Mouse (Mus musculus) forebrain, embryonic 16.5 days (tissue): ENCODE measurements around the gene Irf2. TPM values are rescaled to one million over a fixed set of nuclear protein-coding genes. Genes with fewer than 3 reads are reported as not detected.

ENCODE experiments used
- ATAC-seq: fragments of 200-750 bp; cut with Nextera tagmentation; 2 replicates; pipeline ENCODE4 v1.8.0; 2017; ENCODE audit warnings: mild to moderate bottlenecking, moderate library complexity
- H3K27ac ChIP-seq: fragments of 300-500 bp; sonication (generic); 2 replicates; pipeline ENCODE4 v1.5.1; 2014; ENCODE audit warnings: low read length, control low read depth
- H3K27me3 ChIP-seq: fragments of 300-500 bp; sonication (generic); replicated peaks from 2 replicates; pipeline ENCODE4 v1.6.1; 2014; ENCODE audit warnings: low read length; ENCODE audit not compliant: control insufficient read depth, insufficient read depth
- H3K36me3 ChIP-seq: fragments of 300-500 bp; sonication (generic); 2 replicates; pipeline ENCODE4 v1.6.1; 2014; ENCODE audit not compliant: control insufficient read depth, insufficient read depth
- H3K4me1 ChIP-seq: fragments of 300-500 bp; sonication (generic); replicated peaks from 2 replicates; pipeline ENCODE4 v1.6.1; 2014; ENCODE audit warnings: low read length; ENCODE audit not compliant: control insufficient read depth, insufficient read depth
- H3K4me2 ChIP-seq: fragments of 300-500 bp; sonication (generic); 2 replicates; pipeline ENCODE4 v1.6.1; 2014; ENCODE audit warnings: mild to moderate bottlenecking, low read length, control low read depth
- H3K4me3 ChIP-seq: fragments of 300-500 bp; sonication (generic); replicated peaks from 2 replicates; pipeline ENCODE4 v1.5.1; 2014; ENCODE audit warnings: mild to moderate bottlenecking, low read length, control low read depth
- H3K9ac ChIP-seq: fragments of 300-500 bp; sonication (generic); replicated peaks from 2 replicates; pipeline ENCODE4 v1.6.1; 2014; ENCODE audit warnings: low read depth, low read length, control low read depth
- H3K9me3 ChIP-seq: fragments of 300-500 bp; sonication (generic); 2 replicates; pipeline ENCODE4 v1.6.1; 2016; ENCODE audit warnings: low read length; ENCODE audit not compliant: control insufficient read depth
- WGBS: fragments of 180-500 bp; shearing (Covaris S2); extraction: QIAGEN DNeasy Blood & Tissue Kit; methylation state at CpG from one replicate; pipeline ENCODE4 v1.1.7; 2014; 5-methylcytosine and 5-hydroxymethylcytosine counted together
- polyA plus RNA-seq: library from polyadenylated mRNA; unstranded; fragments of >200 nt; fragmentation: Nextera tagmentation; extraction: Ambion mirVana; gene quantifications from 2 replicates; pipeline ENCODE4 v1.2.1, GENCODE M21; 2015

The Irf2 gene
- 11.2 TPM in 2 replicates for polyA plus RNA-seq

GRCm38 (mm10) chr8:46739003-46739949 is at the start of gene Irf2:
Irf2 (plus strand) TSS chr8:46739732.
- no peaks in the 10 kb centered on the region for H3K36me3 ChIP-seq
- H3K4me1 ChIP-seq, result peaks cover 8% of the 10 kb centered on the region
- H3K4me2 ChIP-seq, result peak within 1 kb of the TSS; percentile 54
- no peaks in the 10 kb centered on the region for H3K27me3 ChIP-seq
- peak; percentile 68 for ATAC-seq
- H3K9ac ChIP-seq, result peak within 1 kb of the TSS; percentile 95
- H3K27ac ChIP-seq, result peak within 1 kb of the TSS; percentile 79
- H3K4me3 ChIP-seq, result peak within 1 kb of the TSS; percentile 79
- WGBS, result under 1% methylated on average over 43 of the region's 51 CpGs
- H3K9me3 ChIP-seq, result no peaks in the 10 kb centered on the region

DNA sequence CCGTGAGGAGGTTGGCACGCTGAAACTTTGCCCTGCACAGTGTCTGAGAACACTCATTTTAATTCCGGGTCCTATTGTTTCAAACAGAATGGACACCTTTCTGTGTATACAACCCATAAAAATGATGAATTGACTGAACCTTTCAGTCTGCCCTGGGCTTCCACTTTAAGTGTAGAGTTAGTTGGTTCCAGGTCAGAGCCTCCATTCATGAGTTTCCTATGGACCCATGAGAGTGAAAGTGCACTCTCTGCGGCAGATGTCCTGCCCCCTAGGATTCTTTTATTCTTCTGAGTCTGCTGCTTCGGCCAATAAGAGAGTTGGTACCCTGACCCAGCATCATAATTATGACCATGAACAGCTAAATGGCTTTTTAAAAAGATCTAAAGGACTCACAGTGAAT is 49.4 kb upstream of the Irf2 start:
- no peak overlapping the region for H3K4me3 ChIP-seq
- no peak overlapping the region for H3K27ac ChIP-seq
- H3K4me2 ChIP-seq, result no peak overlapping the region
- no peaks in the 10 kb centered on the region for H3K36me3 ChIP-seq
- whole genome bisulfite sequencing, result 16% methylated on average over 5 of the region's 5 CpGs
- ATAC-seq, result no peak
- H3K27me3 ChIP-seq, result no peaks in the 10 kb centered on the region
- no peaks in the 10 kb centered on the region for H3K9me3 ChIP-seq
- 0 out of 2 replicates have a peak, but pooled peaks cover 2% of the 10 kb centered on the region for H3K4me1 ChIP-seq
- H3K9ac ChIP-seq, result no peak overlapping the region

- ATAC-seq, result no peak
- WGBS, result 78% methylated on average over 5 of the region's 5 CpGs
- H3K4me2 ChIP-seq, result no peak overlapping the region
- H3K36me3 ChIP-seq, result no peaks in the 10 kb centered on the region
- H3K4me3 ChIP-seq, result no peak overlapping the region
- 0 out of 2 replicates have a peak, but pooled peaks cover 2% of the 10 kb centered on the region for H3K4me1 ChIP-seq
- H3K27me3 ChIP-seq, result no peaks in the 10 kb centered on the region
- H3K9me3 ChIP-seq, result no peaks in the 10 kb centered on the region
- H3K9ac ChIP-seq, result no peak overlapping the region
- no peak overlapping the region for H3K27ac ChIP-seq
These were observed 49.0 kb upstream of the Irf2 start for GRCm38 (mm10) chr8:46690581-46690980.

DNA sequence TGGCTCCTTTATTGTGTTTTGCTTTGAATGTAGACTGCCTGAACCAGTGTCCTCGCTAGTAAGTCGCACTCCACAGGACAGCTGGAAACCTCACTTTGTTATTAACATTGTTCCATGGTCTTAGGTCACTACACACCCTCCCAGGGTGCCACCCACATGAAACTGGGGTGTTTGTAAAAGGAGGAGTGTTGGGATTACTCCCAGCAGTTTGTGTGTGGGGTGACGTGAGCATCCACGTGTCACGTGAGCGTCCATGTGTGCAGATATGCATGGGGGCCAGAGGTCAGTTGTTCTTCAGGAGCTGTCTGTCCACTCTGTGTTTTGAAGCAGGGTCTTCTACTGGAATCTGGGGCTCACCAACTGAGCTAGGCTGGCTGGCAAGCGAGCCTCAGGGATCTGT is 48.2 kb upstream of the Irf2 start:
- H3K36me3 ChIP-seq, result no peaks in the 10 kb centered on the region
- no peak for ATAC-seq
- H3K9ac ChIP-seq, result no peak overlapping the region
- no peak overlapping the region for H3K4me2 ChIP-seq
- H3K27ac ChIP-seq, result no peak overlapping the region
- H3K9me3 ChIP-seq, result no peaks in the 10 kb centered on the region
- WGBS, result 74% methylated on average over 7 of the region's 7 CpGs
- no peak overlapping the region for H3K4me3 ChIP-seq
- H3K27me3 ChIP-seq, result no peaks in the 10 kb centered on the region
- H3K4me1 ChIP-seq, result peaks cover 2% of the 10 kb centered on the region

- Histone ChIP-seq H3K4me1 (peaks cover 5% of the 10 kb centered on the region), H3K27me3 (no peaks in the 10 kb centered on the region), H3K9ac (no peak overlapping the region), H3K36me3 (no peaks in the 10 kb centered on the region), H3K27ac (no peak overlapping the region), H3K9me3 (no peaks in the 10 kb centered on the region), H3K4me2 (peak overlapping the region; percentile 34), H3K4me3 (no peak overlapping the region)
- ATAC-seq, result no peak
- 29% methylated on average over 15 of the region's 15 CpGs for WGBS
These were observed 43.1 kb upstream of the Irf2 start for GRCm38 (mm10) chr8:46696256-46697041.

DNA sequence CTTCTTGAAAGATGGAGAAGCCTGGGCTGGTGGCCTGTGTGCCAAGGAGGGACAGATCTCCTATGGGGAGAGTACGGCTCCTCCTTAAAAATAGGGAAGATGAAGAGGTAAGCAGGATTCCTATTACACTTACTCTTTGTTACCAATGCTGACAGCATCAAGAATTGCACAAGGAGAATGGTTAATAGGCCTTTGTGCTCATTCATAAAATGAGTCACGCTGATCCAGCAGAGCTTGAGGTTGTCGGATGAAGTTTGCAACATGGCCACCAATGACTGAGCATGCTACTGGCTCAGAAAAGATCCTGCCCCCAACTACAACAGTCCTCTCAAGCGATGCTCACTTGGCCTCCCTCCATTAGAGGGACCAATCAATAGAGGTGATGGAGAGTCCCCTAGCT is 42.0 kb upstream of the Irf2 start:
- H3K27me3 ChIP-seq, result no peaks in the 10 kb centered on the region
- H3K36me3 ChIP-seq, result no peaks in the 10 kb centered on the region
- WGBS, result 61% methylated on average over 4 of the region's 4 CpGs
- no peak overlapping the region for H3K4me3 ChIP-seq
- H3K4me1 ChIP-seq, result peaks cover 5% of the 10 kb centered on the region
- no peak overlapping the region for H3K9ac ChIP-seq
- H3K4me2 ChIP-seq, result no peak overlapping the region
- ATAC-seq, result no peak
- no peak overlapping the region for H3K27ac ChIP-seq
- no peaks in the 10 kb centered on the region for H3K9me3 ChIP-seq

DNA sequence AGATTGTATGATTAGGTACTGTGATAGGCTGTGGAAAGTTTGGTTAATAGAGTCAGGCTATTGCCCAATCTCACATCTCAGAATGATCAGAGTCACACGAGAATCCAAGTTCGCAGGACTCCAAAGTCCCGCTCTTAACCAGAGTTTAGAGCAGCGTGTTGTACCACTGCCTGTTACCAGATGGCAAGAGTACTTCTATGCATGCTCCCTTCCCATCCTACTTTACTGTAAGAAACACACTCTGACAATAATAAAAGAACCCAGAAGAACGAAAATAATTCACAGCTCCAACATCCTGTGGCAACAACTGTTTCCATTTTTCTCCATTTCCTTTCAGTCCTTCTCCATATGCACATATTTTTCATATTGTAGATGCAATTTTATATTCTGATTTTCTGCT is 41.4 kb upstream of the Irf2 start:
- Histone ChIP-seq H3K4me1 (peaks cover 5% of the 10 kb centered on the region), H3K27ac (no peak overlapping the region)
- WGBS, result 91% methylated on average over 5 of the region's 5 CpGs

DNA sequence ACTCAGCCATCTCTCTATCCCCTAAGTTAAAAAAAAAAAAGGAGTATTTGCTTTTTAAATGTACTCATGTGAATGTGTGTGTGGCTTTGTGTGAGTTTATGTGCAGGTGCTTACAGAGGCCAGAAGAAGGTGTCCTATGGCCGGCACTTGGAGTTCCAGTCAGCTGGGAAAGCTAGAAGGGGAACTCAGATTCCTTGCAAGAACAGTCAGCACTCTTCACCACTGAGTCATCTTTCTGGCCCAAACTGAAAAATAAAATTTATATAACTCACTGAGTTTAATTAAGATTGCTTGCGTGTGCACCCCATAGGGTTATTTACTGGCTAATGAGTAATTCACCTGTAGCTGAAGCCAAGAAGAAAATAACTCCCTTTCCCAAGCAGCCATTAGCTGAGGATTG is 34.4 kb upstream of the Irf2 start:
- no peaks in the 10 kb centered on the region for H3K4me1 ChIP-seq
- WGBS, result 93% methylated on average over 2 of the region's 2 CpGs
- H3K9ac ChIP-seq, result no peak overlapping the region
- no peaks in the 10 kb centered on the region for H3K36me3 ChIP-seq
- ATAC-seq, result no peak
- H3K27ac ChIP-seq, result no peak overlapping the region
- 0 out of 2 replicates have a peak, but pooled peaks cover 2% of the 10 kb centered on the region for H3K9me3 ChIP-seq
- H3K4me2 ChIP-seq, result no peak overlapping the region
- no peak overlapping the region for H3K4me3 ChIP-seq
- H3K27me3 ChIP-seq, result no peaks in the 10 kb centered on the region

More for the DNA sequence above, 41.4 kb upstream of the Irf2 start:
- no peak for ATAC-seq
- Histone ChIP-seq H3K4me3 (no peak overlapping the region), H3K4me2 (no peak overlapping the region), H3K36me3 (no peaks in the 10 kb centered on the region), H3K9me3 (no peaks in the 10 kb centered on the region), H3K27me3 (no peaks in the 10 kb centered on the region), H3K9ac (no peak overlapping the region)

DNA sequence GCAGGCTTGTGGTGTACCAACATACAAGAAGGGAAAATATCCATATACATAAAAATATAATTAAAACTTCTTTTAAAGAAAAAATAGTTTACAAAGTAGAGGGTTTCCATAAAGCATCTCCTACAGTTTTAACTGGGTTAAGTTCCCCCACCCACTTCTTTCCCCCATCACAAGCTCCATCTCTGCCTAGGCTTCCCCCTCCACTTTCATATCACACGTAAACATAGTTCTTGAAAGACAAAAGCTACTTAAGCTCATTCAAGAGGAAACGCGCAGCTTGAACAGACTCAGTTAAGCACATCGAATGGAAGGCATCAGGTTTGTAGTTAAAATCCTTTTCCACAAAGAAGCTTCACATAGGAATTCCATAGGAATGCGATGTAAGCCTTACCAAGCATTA is 32.8 kb upstream of the Irf2 start:
- Histone ChIP-seq H3K4me1 (no peaks in the 10 kb centered on the region), H3K9ac (no peak overlapping the region), H3K9me3 (0 out of 2 replicates have a peak, but pooled peaks cover 2% of the 10 kb centered on the region), H3K36me3 (no peaks in the 10 kb centered on the region), H3K4me2 (no peak overlapping the region), H3K27ac (no peak overlapping the region), H3K4me3 (no peak overlapping the region), H3K27me3 (no peaks in the 10 kb centered on the region)
- ATAC-seq, result no peak
- 32% methylated on average over 5 of the region's 5 CpGs for WGBS
